Mouse (Mus musculus): Measurements from ENCODE around the gene Ffar3. TPM values are rescaled to one million over a fixed set of nuclear protein-coding genes. Genes with fewer than 3 reads are reported as not detected.

Ffar3 gene
- polyA plus RNA-seq, 1 experiment, result 0.13 TPM

DNA sequence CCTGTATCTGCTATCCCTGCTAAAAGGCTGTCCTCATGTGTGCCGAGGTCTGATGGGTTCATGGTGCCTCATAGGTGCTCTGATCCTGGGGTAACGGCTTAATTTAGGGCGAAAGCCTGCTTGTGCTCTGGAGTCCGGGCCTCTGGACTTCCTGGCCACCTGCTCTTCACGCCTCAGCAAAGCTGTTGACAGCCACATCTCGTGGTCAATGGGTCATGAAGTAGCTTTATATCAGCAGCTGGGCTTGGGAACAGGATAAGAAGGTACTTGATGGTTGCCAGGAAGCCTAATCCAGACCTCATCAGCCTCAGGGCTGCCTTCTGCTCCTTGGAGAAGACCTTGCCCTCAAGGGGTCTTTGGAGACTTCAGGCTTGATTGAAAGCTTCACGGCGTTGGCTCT is 7.4 kb upstream of the Ffar3 start:
- H3K4me1 ChIP-seq (replicated peaks; ENCODE audit: control insufficient read depth, insufficient read depth, low read length), result no peaks in the 10 kb centered on the region
- H3K36me3 ChIP-seq (ENCODE audit: control insufficient read depth, insufficient read depth, low read length), result no peaks in the 10 kb centered on the region
- no peak overlapping the region for H3K4me3 ChIP-seq (ENCODE audit: control insufficient read depth, insufficient read depth, low read length)
- DNase-seq, result no peak
- 64% methylated on average over 8 of the region's 8 CpGs for WGBS
- no peak overlapping the region for H3K27ac ChIP-seq (ENCODE audit: control insufficient read depth, insufficient read depth, low read length)
- H3K27me3 ChIP-seq (ENCODE audit: control insufficient read depth, insufficient read depth, low read length), result no peaks in the 10 kb centered on the region
- no peak for TF ChIP-seq CTCF (IDR thresholded peaks at IDR 0.05; ENCODE audit: borderline replicate concordance, control insufficient read depth, extremely low read depth, insufficient read depth, low read length, poor library complexity)
- no peak for TF ChIP-seq POLR2A (IDR thresholded peaks at IDR 0.05; ENCODE audit: control insufficient read depth, extremely low read depth, insufficient read depth, low read length, poor library complexity)

DNA sequence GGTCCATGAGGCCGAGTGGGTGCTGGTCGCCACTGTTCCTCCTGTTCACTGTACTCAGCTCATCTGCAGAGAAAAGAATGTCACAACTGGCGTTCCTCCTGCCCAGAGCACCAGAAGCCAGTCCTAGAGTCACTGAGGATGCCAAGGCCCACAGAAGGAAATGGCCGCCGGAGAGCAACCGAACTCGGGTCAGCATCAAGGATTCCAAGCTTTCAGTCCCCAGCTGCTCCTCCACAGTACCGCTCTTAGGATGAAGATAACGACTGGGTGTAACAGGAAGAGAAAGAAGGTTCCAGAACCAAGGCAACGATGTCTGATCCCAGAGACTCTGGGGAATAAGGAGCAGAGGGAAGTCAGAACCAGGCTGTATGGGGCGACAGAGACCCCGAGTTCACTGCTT is 5.5 kb upstream of the Ffar3 start, which contains the start of gene Ffar1:
Gene Ffar1, minus strand, starts transcription at position 101 of the 400 bp plus-strand sequence.
- no peak within 1 kb of the TSS for H3K4me3 ChIP-seq (ENCODE audit: control insufficient read depth, insufficient read depth, low read length)
- no peaks in the 10 kb centered on the region for H3K4me1 ChIP-seq (replicated peaks; ENCODE audit: control insufficient read depth, insufficient read depth, low read length)
- TF ChIP-seq CTCF (IDR thresholded peaks at IDR 0.05; ENCODE audit: borderline replicate concordance, control insufficient read depth, extremely low read depth, insufficient read depth, low read length, poor library complexity), result no peak
- TF ChIP-seq POLR2A (IDR thresholded peaks at IDR 0.05; ENCODE audit: control insufficient read depth, extremely low read depth, insufficient read depth, low read length, poor library complexity), result no peak
- H3K27ac ChIP-seq (ENCODE audit: control insufficient read depth, insufficient read depth, low read length), result no peak within 1 kb of the TSS
- 92% methylated on average over 12 of the region's 12 CpGs for WGBS
- DNase-seq, result no peak
- no peaks in the 10 kb centered on the region for H3K27me3 ChIP-seq (ENCODE audit: control insufficient read depth, insufficient read depth, low read length)
- H3K36me3 ChIP-seq (ENCODE audit: control insufficient read depth, insufficient read depth, low read length), result no peaks in the 10 kb centered on the region

- WGBS, result 8% methylated on average over 16 of the region's 16 CpGs
- no peaks in the 10 kb centered on the region for H3K36me3 ChIP-seq (ENCODE audit: control insufficient read depth, insufficient read depth, low read length)
Observed at GRCm38 (mm10) chr7:30859635-30860402, 3.8 kb upstream of the Ffar3 start.

GRCm38 (mm10) chr7:30859290-30859634 is 3.3 kb upstream of the Ffar3 start:
- DNase-seq, result peak; percentile 65
- no peaks in the 10 kb centered on the region for H3K4me1 ChIP-seq (replicated peaks; ENCODE audit: control insufficient read depth, insufficient read depth, low read length)
- no peak overlapping the region for H3K27ac ChIP-seq (ENCODE audit: control insufficient read depth, insufficient read depth, low read length)
- no peak overlapping the region for H3K4me3 ChIP-seq (ENCODE audit: control insufficient read depth, insufficient read depth, low read length)
- no peaks in the 10 kb centered on the region for H3K27me3 ChIP-seq (ENCODE audit: control insufficient read depth, insufficient read depth, low read length)
- H3K36me3 ChIP-seq (ENCODE audit: control insufficient read depth, insufficient read depth, low read length), result no peaks in the 10 kb centered on the region
- TF ChIP-seq POLR2A (IDR thresholded peaks at IDR 0.05; ENCODE audit: control insufficient read depth, extremely low read depth, insufficient read depth, low read length, poor library complexity) (no peak), CTCF (IDR thresholded peaks at IDR 0.05; ENCODE audit: borderline replicate concordance, control insufficient read depth, extremely low read depth, insufficient read depth, low read length, poor library complexity) (peak; percentile 73; the same call in 1 of the 2 replicates)

More at GRCm38 (mm10) chr7:30859635-30860402, 3.8 kb upstream of the Ffar3 start:
- TF ChIP-seq POLR2A (IDR thresholded peaks at IDR 0.05; ENCODE audit: control insufficient read depth, extremely low read depth, insufficient read depth, low read length, poor library complexity), result no peak
- peak; percentile 29; the same call in 1 of the 2 replicates for TF ChIP-seq CTCF (IDR thresholded peaks at IDR 0.05; ENCODE audit: borderline replicate concordance, control insufficient read depth, extremely low read depth, insufficient read depth, low read length, poor library complexity)
- Histone ChIP-seq H3K4me1 (replicated peaks; ENCODE audit: control insufficient read depth, insufficient read depth, low read length) (no peaks in the 10 kb centered on the region), H3K27ac (ENCODE audit: control insufficient read depth, insufficient read depth, low read length) (no peak overlapping the region), H3K27me3 (ENCODE audit: control insufficient read depth, insufficient read depth, low read length) (no peaks in the 10 kb centered on the region), H3K4me3 (ENCODE audit: control insufficient read depth, insufficient read depth, low read length) (no peak overlapping the region)
- peak; percentile 45 for DNase-seq

GRCm38 (mm10) chr7:30857746-30858145 is 1.8 kb upstream of the Ffar3 start:
- Histone ChIP-seq H3K27me3 (ENCODE audit: control insufficient read depth, insufficient read depth, low read length) (no peaks in the 10 kb centered on the region), H3K4me3 (ENCODE audit: control insufficient read depth, insufficient read depth, low read length) (no peak overlapping the region), H3K36me3 (ENCODE audit: control insufficient read depth, insufficient read depth, low read length) (no peaks in the 10 kb centered on the region), H3K4me1 (replicated peaks; ENCODE audit: control insufficient read depth, insufficient read depth, low read length) (no peaks in the 10 kb centered on the region), H3K27ac (ENCODE audit: control insufficient read depth, insufficient read depth, low read length) (no peak overlapping the region)
- TF ChIP-seq CTCF (IDR thresholded peaks at IDR 0.05; ENCODE audit: borderline replicate concordance, control insufficient read depth, extremely low read depth, insufficient read depth, low read length, poor library complexity), result no peak
- no peak for TF ChIP-seq POLR2A (IDR thresholded peaks at IDR 0.05; ENCODE audit: control insufficient read depth, extremely low read depth, insufficient read depth, low read length, poor library complexity)
- DNase-seq, result no peak
- 53% methylated on average over 1 of the region's 1 CpGs for WGBS

GRCm38 (mm10) chr7:30851421-30851820 is 4.6 kb downstream of the Ffar3 start:
- no peak for TF ChIP-seq POLR2A (IDR thresholded peaks at IDR 0.05; ENCODE audit: control insufficient read depth, extremely low read depth, insufficient read depth, low read length, poor library complexity)
- TF ChIP-seq CTCF (IDR thresholded peaks at IDR 0.05; ENCODE audit: borderline replicate concordance, control insufficient read depth, extremely low read depth, insufficient read depth, low read length, poor library complexity), result no peak
- Histone ChIP-seq H3K4me3 (ENCODE audit: control insufficient read depth, insufficient read depth, low read length) (no peak overlapping the region), H3K27ac (ENCODE audit: control insufficient read depth, insufficient read depth, low read length) (no peak overlapping the region), H3K27me3 (ENCODE audit: control insufficient read depth, insufficient read depth, low read length) (no peaks in the 10 kb centered on the region), H3K36me3 (ENCODE audit: control insufficient read depth, insufficient read depth, low read length) (no peaks in the 10 kb centered on the region), H3K4me1 (replicated peaks; ENCODE audit: control insufficient read depth, insufficient read depth, low read length) (no peaks in the 10 kb centered on the region)
- WGBS, result 95% methylated on average over 1 of the region's 1 CpGs
- no peak for DNase-seq
